Mouse (Mus musculus): Measurements from ENCODE around the gene Dennd4c.

DNA sequence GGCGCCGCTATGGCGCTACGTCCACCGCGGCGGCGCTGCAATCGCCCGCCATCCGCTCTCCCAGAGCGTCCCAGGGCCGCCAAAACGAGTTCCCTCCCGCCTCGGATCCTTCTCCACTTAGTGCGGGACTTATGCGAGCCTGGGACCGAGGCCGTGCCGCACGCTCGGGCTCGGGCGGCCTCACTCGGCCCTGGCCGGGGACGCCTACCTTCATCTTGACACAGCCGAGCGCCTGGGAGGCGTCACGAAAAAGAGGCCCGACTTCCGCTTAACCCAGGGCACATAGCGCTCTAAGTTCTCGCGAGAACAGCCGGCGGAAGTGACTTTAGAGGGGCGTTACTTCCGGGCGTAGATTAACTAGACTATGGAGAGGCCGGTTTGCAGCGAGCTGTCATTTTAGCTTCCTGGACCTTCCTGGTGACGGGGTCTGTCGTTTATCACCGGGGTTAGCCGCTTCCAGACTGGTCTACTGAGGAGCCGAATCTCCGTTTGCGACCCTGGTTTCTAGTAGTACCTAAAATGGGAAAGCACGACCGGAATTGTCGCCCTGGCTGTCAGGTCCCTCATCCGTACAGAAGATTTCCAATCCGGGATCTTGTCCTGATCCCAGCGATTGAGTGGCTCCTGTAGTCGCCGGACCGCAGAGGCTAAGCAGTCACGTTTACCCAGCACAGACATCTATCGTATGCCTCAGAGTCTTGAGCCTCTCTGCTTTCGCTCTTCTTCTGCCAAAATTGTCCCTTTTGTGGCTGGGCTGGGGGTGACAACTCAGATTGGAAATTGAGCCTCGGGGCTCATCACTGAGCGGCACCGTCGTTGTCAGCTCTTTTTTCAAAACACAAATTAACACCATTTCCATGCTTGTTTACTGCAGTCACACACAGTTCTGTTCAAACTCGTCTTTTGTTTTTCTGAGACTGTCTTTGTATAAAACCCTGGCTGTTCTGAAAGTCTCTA is 109.0 kb downstream of the Dennd4c start, which contains the start of gene Rps6:
- peak; percentile 10; the same call in 1 of the 2 replicates for TF ChIP-seq CTCF (IDR thresholded peaks at IDR 0.05)
- peak; percentile 100 for TF ChIP-seq POLR2A (IDR thresholded peaks at IDR 0.05; ENCODE audit: insufficient read depth, low read depth, low read length)

All from heart, adult 2 months (tissue).